Mouse (Mus musculus) kidney, adult 2 months (tissue): Measurements from ENCODE around the gene Zfp697.
"Not testable (repeated sequence)": the region's sequence is repeated elsewhere in the genome, so short reads cannot be mapped to it uniquely, and the experiment has no call there.

Source experiments
- CTCF ChIP-seq: fragments of 200-500 bp; conservative IDR thresholded peaks from 2 replicates; pipeline ENCODE4 v1.5.1; 2011; ENCODE audit warnings: low read depth, mild to moderate bottlenecking, control low read depth, low read length, moderate library complexity, mixed read lengths; ENCODE audit not compliant: insufficient read depth, insufficient read length
- POLR2A ChIP-seq: fragments of 200-500 bp; IDR thresholded peaks from one replicate; pipeline ENCODE4 v1.6.1; 2011; ENCODE audit warnings: low read depth, low read length, control low read depth

GRCm38 (mm10) chr3:98471499-98471898 lies 89.2 kb downstream of the Zfp697 start:
- TF ChIP-seq POLR2A, CTCF: not testable (repeated sequence)
